Mouse (Mus musculus): ENCODE data around the gene Thtpa.

- TF ChIP-seq CTCF (IDR thresholded peaks at IDR 0.05; ENCODE audit: low read depth) (no peak), EP300 (optimal IDR thresholded peaks at IDR 0.05) (no peak)
Observed at GRCm38 (mm10) chr14:55081105-55081504, 13.5 kb upstream of the Thtpa start.

All from stomach, postnatal 0 days (tissue).